Mouse (Mus musculus) kidney, embryonic 16.5 days (tissue): ENCODE measurements at regions not wholly inside any gene's neighbourhood (a gene's known extent, or its start where the extent isn't known, plus 50 kb on each side); places are given as distances from the start of the nearest gene placed in this dataset.
"Not testable (repeated sequence)": the region's sequence is repeated elsewhere in the genome, so short reads cannot be mapped to it uniquely, and the experiment has no call there.

Source experiments
- ATAC-seq: fragments of 200-750 bp; cut with Nextera tagmentation; 2 replicates; pipeline ENCODE4 v1.8.0; 2017; ENCODE audit warnings: moderate TSS enrichment; ENCODE audit not compliant: low FRiP score, low TSS enrichment
- H3K27ac ChIP-seq: fragments of 300-500 bp; sonication (generic); 2 replicates; pipeline ENCODE4 v1.5.1; 2014; ENCODE audit warnings: low read length
- H3K27me3 ChIP-seq: fragments of 300-500 bp; sonication (generic); 2 replicates; pipeline ENCODE4 v1.6.1; 2014; ENCODE audit warnings: low read length, control low read depth, mixed read lengths; ENCODE audit not compliant: insufficient read depth
- H3K36me3 ChIP-seq: fragments of 300-500 bp; sonication (generic); 2 replicates; pipeline ENCODE4 v1.6.1; 2014; ENCODE audit warnings: low read length, control low read depth, mixed read lengths; ENCODE audit not compliant: insufficient read depth
- H3K4me1 ChIP-seq: fragments of 300-500 bp; sonication (generic); 2 replicates; pipeline ENCODE4 v1.6.1; 2014; ENCODE audit warnings: low read length, control low read depth, mixed read lengths; ENCODE audit not compliant: insufficient read depth
- H3K4me2 ChIP-seq: fragments of 300-500 bp; sonication (generic); replicated peaks from 2 replicates; pipeline ENCODE4 v1.6.1; 2014; ENCODE audit warnings: low read depth, low read length
- H3K4me3 ChIP-seq: fragments of 300-500 bp; sonication (generic); 2 replicates; pipeline ENCODE4 v1.5.1; 2014; ENCODE audit warnings: mild to moderate bottlenecking, low read length
- H3K9ac ChIP-seq: fragments of 300-500 bp; sonication (generic); replicated peaks from 2 replicates; pipeline ENCODE4 v1.6.1; 2014; ENCODE audit warnings: low read length
- H3K9me3 ChIP-seq: fragments of 300-500 bp; sonication (generic); 2 replicates; pipeline ENCODE4 v1.6.1; 2016; ENCODE audit warnings: low read length, control low read depth
- WGBS: fragments of 180-500 bp; shearing (Covaris S2); extraction: QIAGEN DNeasy Blood & Tissue Kit; methylation state at CpG from one replicate; pipeline ENCODE4 v1.1.7; 2014; 5-methylcytosine and 5-hydroxymethylcytosine counted together

DNA sequence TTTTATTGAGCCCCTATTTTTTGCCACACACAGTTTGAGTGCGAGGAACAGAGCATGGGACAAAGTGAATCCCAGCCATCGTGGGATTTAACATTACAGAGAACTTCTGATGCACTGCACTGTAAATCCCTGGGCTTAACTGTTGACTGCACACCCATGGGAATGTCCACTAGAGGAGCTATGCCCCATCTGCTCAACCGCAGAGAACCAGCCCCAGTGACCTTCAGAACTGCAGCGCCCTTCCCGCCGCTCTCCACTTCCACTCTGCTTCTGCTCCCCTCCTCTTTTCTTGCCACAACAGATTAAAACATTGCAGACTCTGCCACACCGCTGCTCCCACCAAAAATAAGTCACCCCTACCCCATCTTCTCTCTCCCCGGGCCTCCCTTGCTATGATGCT lies 283.3 kb upstream of the Ercc4 start:
- H3K9ac ChIP-seq: no peak overlapping the region
- H3K36me3 ChIP-seq: no peaks in the 10 kb centered on the region
- no peak overlapping the region for H3K27ac ChIP-seq
- no peak overlapping the region for H3K4me2 ChIP-seq
- WGBS: 60% methylated on average over 8 of the region's 8 CpGs
- ATAC-seq: no peak
- H3K9me3 ChIP-seq: no peaks in the 10 kb centered on the region
- no peaks in the 10 kb centered on the region for H3K4me1 ChIP-seq
- no peaks in the 10 kb centered on the region for H3K27me3 ChIP-seq
- no peak overlapping the region for H3K4me3 ChIP-seq

DNA sequence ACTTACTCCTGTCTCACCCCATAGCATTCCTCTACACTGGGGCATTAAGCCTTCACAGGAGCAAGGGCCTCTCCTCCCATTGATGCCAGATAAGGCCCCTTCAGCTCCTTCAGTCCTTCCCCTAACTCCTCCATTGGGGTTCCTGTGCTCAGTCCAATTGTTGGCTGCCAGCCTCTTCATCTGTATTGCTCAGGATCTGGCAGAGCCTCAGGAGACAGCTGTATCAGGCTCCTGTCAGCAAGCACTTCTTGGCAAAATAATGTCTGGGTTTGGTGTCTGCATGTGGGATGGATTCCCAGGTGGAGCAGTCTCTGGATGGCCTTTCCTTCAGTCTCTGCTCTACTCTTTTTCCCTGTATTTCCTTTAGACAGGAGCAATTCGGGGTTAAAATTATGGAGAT lies 278.2 kb upstream of the Ercc4 start:
- H3K9me3 ChIP-seq, H3K9ac ChIP-seq, ATAC-seq, H3K36me3 ChIP-seq, H3K27ac ChIP-seq, H3K4me1 ChIP-seq, H3K4me3 ChIP-seq, H3K4me2 ChIP-seq, H3K27me3 ChIP-seq: not testable (repeated sequence)
- 56% methylated on average over 1 of the region's 1 CpGs for WGBS

GRCm38 (mm10) chr16:12856356-12856755 lies 253.1 kb upstream of the Ercc4 start:
- no peaks in the 10 kb centered on the region for H3K9me3 ChIP-seq
- H3K9ac ChIP-seq: no peak overlapping the region
- WGBS: 91% methylated on average over 1 of the region's 1 CpGs
- H3K27ac ChIP-seq: no peak overlapping the region
- H3K27me3 ChIP-seq: no peaks in the 10 kb centered on the region
- ATAC-seq: no peak
- H3K4me2 ChIP-seq: no peak overlapping the region
- H3K4me3 ChIP-seq: no peak overlapping the region
- H3K36me3 ChIP-seq: no peaks in the 10 kb centered on the region
- no peaks in the 10 kb centered on the region for H3K4me1 ChIP-seq

DNA sequence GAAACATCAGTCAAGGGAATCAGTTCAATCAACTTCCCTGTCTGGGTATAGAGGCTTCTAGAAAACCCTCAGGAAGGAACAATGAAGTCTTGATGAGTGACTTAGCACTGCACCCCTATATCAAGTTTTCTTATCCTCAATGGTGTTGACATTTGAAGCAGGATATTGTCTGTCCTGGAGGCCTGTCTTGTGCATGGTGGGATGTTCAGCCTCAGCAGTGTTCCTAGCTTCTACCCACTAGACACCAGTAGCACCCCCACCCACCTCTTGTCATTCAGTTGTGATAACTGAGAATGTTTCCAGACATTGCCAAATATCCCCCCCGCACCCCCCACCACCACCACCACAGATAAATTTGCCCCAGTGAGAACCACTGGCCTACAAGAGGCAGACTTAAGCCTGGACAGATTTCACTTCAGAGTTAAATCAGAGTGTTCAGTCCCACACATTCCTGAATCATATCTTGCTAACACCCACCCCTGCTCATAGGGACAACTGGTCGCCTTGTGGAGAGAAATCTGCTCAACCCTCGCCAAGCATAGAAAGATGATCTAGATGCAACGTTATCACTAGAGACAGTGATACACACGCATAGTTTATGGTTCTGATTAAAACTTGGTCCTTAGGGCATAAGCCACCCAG lies 249.6 kb upstream of the Ercc4 start:
- Histone ChIP-seq H3K27me3 (no peaks in the 10 kb centered on the region), H3K4me1 (no peaks in the 10 kb centered on the region), H3K27ac (no peak overlapping the region), H3K4me3 (no peak overlapping the region), H3K9ac (no peak overlapping the region), H3K9me3 (no peaks in the 10 kb centered on the region), H3K36me3 (no peaks in the 10 kb centered on the region), H3K4me2 (no peak overlapping the region)
- ATAC-seq: no peak
- WGBS: 91% methylated on average over 5 of the region's 5 CpGs

DNA sequence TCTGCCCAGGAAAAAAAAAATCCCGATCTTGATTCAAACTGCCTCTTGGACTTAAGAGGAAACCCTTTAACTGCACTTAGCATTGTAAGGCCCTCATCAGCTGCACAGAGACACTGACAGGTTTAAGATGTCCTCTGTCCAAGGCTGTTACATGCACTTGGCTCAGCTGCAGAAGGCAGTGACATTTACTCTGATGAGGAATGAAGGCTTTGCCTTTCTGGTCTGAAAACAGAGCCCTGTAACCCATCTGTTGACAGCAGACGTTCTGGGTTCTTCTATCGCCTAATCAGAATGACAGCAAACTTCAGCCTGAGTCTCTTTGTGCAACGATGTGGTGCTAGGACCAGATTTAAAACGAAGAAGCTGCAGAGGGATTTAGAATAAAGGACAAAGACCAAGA lies 246.9 kb upstream of the Ercc4 start:
- H3K9me3 ChIP-seq: no peaks in the 10 kb centered on the region
- H3K4me2 ChIP-seq: no peak overlapping the region
- no peak for ATAC-seq
- H3K4me1 ChIP-seq: no peaks in the 10 kb centered on the region
- 77% methylated on average over 5 of the region's 5 CpGs for WGBS
- no peak overlapping the region for H3K9ac ChIP-seq
- no peaks in the 10 kb centered on the region for H3K36me3 ChIP-seq
- no peak overlapping the region for H3K4me3 ChIP-seq
- no peaks in the 10 kb centered on the region for H3K27me3 ChIP-seq
- H3K27ac ChIP-seq: no peak overlapping the region

- H3K9me3 ChIP-seq, H3K4me1 ChIP-seq, H3K27ac ChIP-seq, H3K36me3 ChIP-seq, H3K27me3 ChIP-seq, H3K9ac ChIP-seq, H3K4me2 ChIP-seq, ATAC-seq, H3K4me3 ChIP-seq: not testable (repeated sequence)
- WGBS: 81% methylated on average over 5 of the region's 5 CpGs
Observed at GRCm38 (mm10) chr16:12878326-12878725, 231.2 kb upstream of the Ercc4 start.

GRCm38 (mm10) chr16:12880011-12880410 lies 229.5 kb upstream of the Ercc4 start:
- no peaks in the 10 kb centered on the region for H3K36me3 ChIP-seq
- no peak overlapping the region for H3K9ac ChIP-seq
- no peak overlapping the region for H3K4me2 ChIP-seq
- H3K4me1 ChIP-seq: no peaks in the 10 kb centered on the region
- no peaks in the 10 kb centered on the region for H3K9me3 ChIP-seq
- no peak overlapping the region for H3K27ac ChIP-seq
- no peaks in the 10 kb centered on the region for H3K27me3 ChIP-seq
- WGBS: 85% methylated on average over 8 of the region's 8 CpGs
- ATAC-seq: no peak
- H3K4me3 ChIP-seq: no peak overlapping the region

DNA sequence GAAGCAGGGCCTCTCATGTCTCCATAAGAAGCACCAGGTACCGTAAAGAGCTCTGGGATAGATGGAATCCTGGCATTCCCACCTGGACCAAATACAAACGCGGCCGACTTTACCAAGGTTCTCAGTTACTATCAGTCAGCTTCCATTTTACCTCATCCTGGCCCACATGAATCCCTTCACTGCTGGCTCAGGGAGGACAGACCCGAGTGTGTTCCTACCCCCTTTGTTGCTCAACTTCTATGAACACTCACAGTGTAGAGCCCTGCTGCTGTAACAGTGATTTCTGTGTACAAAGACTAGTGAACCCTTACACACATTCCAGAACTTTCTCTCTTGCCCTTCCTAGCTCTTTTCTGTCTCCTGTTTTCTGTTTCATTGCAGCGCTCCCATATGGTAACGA lies 229.0 kb upstream of the Ercc4 start:
- no peak overlapping the region for H3K4me3 ChIP-seq
- no peaks in the 10 kb centered on the region for H3K9me3 ChIP-seq
- no peak overlapping the region for H3K9ac ChIP-seq
- H3K27ac ChIP-seq: no peak overlapping the region
- ATAC-seq: no peak
- no peaks in the 10 kb centered on the region for H3K36me3 ChIP-seq
- 88% methylated on average over 7 of the region's 7 CpGs for WGBS
- H3K27me3 ChIP-seq: no peaks in the 10 kb centered on the region
- no peaks in the 10 kb centered on the region for H3K4me1 ChIP-seq
- no peak overlapping the region for H3K4me2 ChIP-seq

DNA sequence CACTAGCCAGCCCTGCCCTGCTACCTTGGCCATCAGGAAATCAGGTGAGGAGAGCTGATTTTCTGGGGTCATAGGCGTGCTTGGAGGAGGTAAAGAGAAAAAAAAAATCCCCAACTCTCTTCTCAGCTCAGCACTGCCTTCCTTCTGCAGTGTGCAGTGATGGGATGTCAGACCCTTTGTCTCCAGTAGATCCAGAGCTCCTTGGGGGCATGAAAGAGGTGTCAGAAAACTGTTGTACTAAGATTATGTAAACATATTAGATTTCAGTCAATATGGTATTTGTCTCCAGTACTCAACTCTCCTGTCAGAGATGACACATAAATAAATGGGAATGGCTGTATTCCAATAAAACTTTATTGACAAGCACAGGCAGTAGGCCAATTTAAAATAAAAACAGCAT lies 226.8 kb upstream of the Ercc4 start:
- H3K9me3 ChIP-seq: no peaks in the 10 kb centered on the region
- WGBS: 43% methylated on average over 1 of the region's 1 CpGs
- no peaks in the 10 kb centered on the region for H3K4me1 ChIP-seq
- no peak overlapping the region for H3K4me3 ChIP-seq
- no peak overlapping the region for H3K9ac ChIP-seq
- no peak overlapping the region for H3K4me2 ChIP-seq
- H3K27ac ChIP-seq: no peak overlapping the region
- no peak for ATAC-seq
- H3K27me3 ChIP-seq: no peaks in the 10 kb centered on the region
- no peaks in the 10 kb centered on the region for H3K36me3 ChIP-seq

DNA sequence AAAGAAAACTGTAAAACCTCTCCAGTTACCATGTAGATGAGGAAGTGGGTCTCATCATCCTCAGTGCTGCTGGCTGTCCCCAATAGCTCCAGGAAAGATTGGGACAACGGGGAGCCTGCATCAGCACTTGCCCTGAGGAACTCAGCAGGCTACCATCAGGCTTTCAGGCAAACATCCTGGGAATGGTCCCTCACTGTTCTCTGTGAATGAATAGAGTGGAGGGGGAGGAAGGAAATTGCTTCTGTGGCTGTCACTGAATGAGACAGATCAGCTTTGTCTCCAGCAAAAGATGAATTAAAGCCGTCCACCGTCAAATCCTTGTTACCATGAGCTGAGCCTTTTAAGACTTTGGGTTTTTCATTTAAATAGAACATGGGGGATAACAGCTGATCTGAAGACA lies 224.9 kb upstream of the Ercc4 start:
- no peaks in the 10 kb centered on the region for H3K4me1 ChIP-seq
- no peak overlapping the region for H3K4me3 ChIP-seq
- H3K27ac ChIP-seq: no peak overlapping the region
- H3K27me3 ChIP-seq: no peaks in the 10 kb centered on the region
- no peak for ATAC-seq
- H3K9me3 ChIP-seq: no peaks in the 10 kb centered on the region
- no peak overlapping the region for H3K9ac ChIP-seq
- H3K36me3 ChIP-seq: no peaks in the 10 kb centered on the region
- WGBS: 21% methylated on average over 3 of the region's 3 CpGs
- H3K4me2 ChIP-seq: no peak overlapping the region
